Mouse (Mus musculus): Measurements from ENCODE around the gene Gsg1l.

- TF ChIP-seq CTCF (IDR thresholded peaks at IDR 0.05; ENCODE audit: low read depth, low read length) (no peak), POLR2A (IDR thresholded peaks at IDR 0.05; ENCODE audit: insufficient read depth, low read length) (no peak), EP300 (IDR thresholded peaks at IDR 0.05; ENCODE audit: insufficient read depth, low read depth, low read length) (no peak)
Measured at GRCm38 (mm10) chr7:125888373-125888772, 193.8 kb downstream of the Gsg1l start.

Measured in ES-Bruce4 (cell line).